9 mouse cellular contexts compared by ENCODE assay signal in genomic region chr5:35884262-35884661, GRCm38 (mm10). TPM values are rescaled to one million over a fixed set of nuclear protein-coding genes. Genes with fewer than 3 reads are reported as not detected.
DNase-seq lines count a peak whose midpoint lies in the region; ATAC-seq and TF ChIP-seq lines count a peak whose summit lies in the region.
"Had no signal": no experiment of that assay in that cellular context is flagged by ENCODE, and none has a peak within 500 bp of the region (broad histone marks: within the 10 kb centered on the region; RNA-seq: fewer than 3 reads in every experiment).

No protein-coding gene starts in this region.

- H3K4me1 ChIP-seq in intestine, postnatal 0 days (replicated peaks; ENCODE audit: control insufficient read depth, insufficient read depth, low read length): no peaks in the 10 kb centered on the region; the same call in 1 of the 2 replicates
- no peaks in the 10 kb centered on the region for H3K4me1 ChIP-seq in midbrain, embryonic 16.5 days (ENCODE audit: control insufficient read depth, insufficient read depth, low read length)
- H3K4me1 ChIP-seq: limb, embryonic 15.5 days had no signal

- H3K36me3 ChIP-seq in intestine, postnatal 0 days (ENCODE audit: control insufficient read depth, insufficient read depth): no peaks in the 10 kb centered on the region
- H3K36me3 ChIP-seq in midbrain, embryonic 16.5 days (ENCODE audit: control insufficient read depth, insufficient read depth, low read length): no peaks in the 10 kb centered on the region; the same call in 1 of the 2 replicates
- H3K36me3 ChIP-seq: limb, embryonic 15.5 days had no signal

- DNase-seq in adrenal gland, adult 18-20 months (ENCODE audit: low spot score in 2 of 2): peak; percentile 22 to 60
- no peak for DNase-seq in adrenal gland, postnatal 4 days (ENCODE audit: low spot score in 2 of 2)
- DNase-seq in left cerebral cortex, adult 2 months (ENCODE audit: extremely low spot score in 1 of 2, low spot score in 2 of 2): peak; percentile 49 to 53
- DNase-seq in left cerebral cortex, adult 11 months (ENCODE audit: low spot score): no peak
- peak; percentile 20 for DNase-seq in c-Kit-positive CD71-positive TER-119-positive erythroid progenitor cells, embryonic 14.5 days (ENCODE audit: low spot score)

- peak; percentile 66 for TF ChIP-seq CTCF in left cerebral cortex, adult 2 months (IDR thresholded peaks at IDR 0.05)
- peak; percentile 71 for TF ChIP-seq CTCF in intestine, postnatal 0 days (IDR thresholded peaks at IDR 0.05; ENCODE audit: low read depth)

- no peak for ATAC-seq in intestine, postnatal 0 days
- 0 out of 2 replicates have a peak, but pooled peaks have one; percentile 9 for ATAC-seq in midbrain, embryonic 16.5 days
- no peak for ATAC-seq in erythroid progenitor cell, adult 5-6 weeks (replicated peaks; ENCODE audit: low FRiP score, poor library complexity, severe bottlenecking)

- WGBS in intestine, postnatal 0 days: 40% methylated on average over 11 of the region's 11 CpGs
- 34% methylated on average over 11 of the region's 11 CpGs for WGBS in midbrain, embryonic 16.5 days

- no peaks in the 10 kb centered on the region for H3K9me3 ChIP-seq in intestine, postnatal 0 days (ENCODE audit: control insufficient read depth)
- no peaks in the 10 kb centered on the region for H3K9me3 ChIP-seq in midbrain, embryonic 16.5 days (replicated peaks; ENCODE audit: control insufficient read depth, low read length, poor library complexity, severe bottlenecking)
- H3K9me3 ChIP-seq: limb, embryonic 15.5 days had no signal

- no peaks in the 10 kb centered on the region for H3K27me3 ChIP-seq in intestine, postnatal 0 days (replicated peaks; ENCODE audit: control insufficient read depth, insufficient read depth, low read length)
- H3K27me3 ChIP-seq in midbrain, embryonic 16.5 days (ENCODE audit: control insufficient read depth, insufficient read depth, low read depth, low read length): no peaks in the 10 kb centered on the region
- H3K27me3 ChIP-seq: limb, embryonic 15.5 days had no signal

- no peak overlapping the region for H3K27ac ChIP-seq in left cerebral cortex, adult 2 months
- no peak overlapping the region for H3K27ac ChIP-seq in intestine, postnatal 0 days (ENCODE audit: low read depth, low read length)
- H3K27ac ChIP-seq in midbrain, embryonic 16.5 days (ENCODE audit: low read length): no peak overlapping the region
- H3K27ac ChIP-seq: limb, embryonic 15.5 days had no signal

- intact Hi-C loops in left cerebral cortex, adult 2 months (cut with DNase I): no loop called here

- no peak overlapping the region for H3K4me3 ChIP-seq in left cerebral cortex, adult 2 months
- no peak overlapping the region for H3K4me3 ChIP-seq in intestine, postnatal 0 days (ENCODE audit: low read depth, low read length)
- H3K4me3 ChIP-seq in midbrain, embryonic 16.5 days (ENCODE audit: low read depth, low read length): no peak overlapping the region
- H3K4me3 ChIP-seq: limb, embryonic 15.5 days had no signal

- H3K9ac ChIP-seq in intestine, postnatal 0 days (ENCODE audit: low read depth, low read length): no peak overlapping the region
- no peak overlapping the region for H3K9ac ChIP-seq in midbrain, embryonic 16.5 days (ENCODE audit: low read depth, low read length)
- H3K9ac ChIP-seq: limb, embryonic 15.5 days had no signal

- H3K4me2 ChIP-seq in intestine, postnatal 0 days (replicated peaks; ENCODE audit: low read depth): no peak overlapping the region
- no peak overlapping the region for H3K4me2 ChIP-seq in midbrain, embryonic 16.5 days (ENCODE audit: low read length)
- H3K4me2 ChIP-seq: limb, embryonic 15.5 days had no signal

RNA-seq across cellular contexts. Expression of gene Afap1, which starts 8.9 kb away (rescaled TPM):
- total RNA-seq in adrenal gland, adult 18-20 months (2021): 10 to 100 TPM; 15.3 to 33.0 TPM
- 10 to 100 TPM; 34.4 to 44.0 TPM for total RNA-seq in adrenal gland, postnatal 4 days (2021)
- total RNA-seq in left cerebral cortex, adult 2 months (2021): 10 to 100 TPM; 28.8 to 31.5 TPM
- polyA plus RNA-seq in intestine, postnatal 0 days (2015; fragmentation: Nextera tagmentation; extraction: Ambion mirVana): 7.9 and 8.1 TPM in 2 replicates
- polyA plus RNA-seq in midbrain, embryonic 16.5 days (2015; fragmentation: Nextera tagmentation; extraction: Ambion mirVana): 61.2 and 65.6 TPM in 2 replicates
- total RNA-seq in erythroid progenitor cell, adult 5-6 weeks (2015; ENCODE audit: low replicate concordance): 1.3 and 2.9 TPM in 2 replicates
- 0.90 and 1.9 TPM in 2 replicates for total RNA-seq in erythroid progenitor cell, adult 5-6 weeks (2017; ENCODE audit: low replicate concordance)

Comparison
In these comparisons a context has a peak if more than half of its experiments do, and no peak if none do; other contexts are left out.
1. DNase-seq: peak in adrenal gland, adult 18-20 months (2 of 2), left cerebral cortex, adult 2 months (2 of 2) and c-Kit-positive CD71-positive TER-119-positive erythroid progenitor cells, embryonic 14.5 days (single experiment); none in adrenal gland, postnatal 4 days (0 of 2) and left cerebral cortex, adult 11 months (single experiment).
2. RNA of gene Afap1, which starts 8.9 kb away (total RNA-seq): 34.4 to 44.0 TPM in adrenal gland, postnatal 4 days, 15.3 to 33.0 TPM in adrenal gland, adult 18-20 months and 28.8 to 31.5 TPM in left cerebral cortex, adult 2 months; 0.90 to 2.9 TPM in erythroid progenitor cell, adult 5-6 weeks; every median in the first group is over 4 times any median in the second.